Mouse (Mus musculus) liver, postnatal 0 days (tissue): ENCODE results near the gene Bak1. TPM values are rescaled to one million over a fixed set of nuclear protein-coding genes. Genes with fewer than 3 reads are reported as not detected.

ENCODE experiments used
- ATAC-seq: fragments of 200-750 bp; cut with Nextera tagmentation; 2 replicates; pipeline ENCODE4 v1.8.0; 2017; ENCODE audit warnings: mild to moderate bottlenecking, moderate library complexity
- DNase-seq: peaks from one replicate; pipeline ENCODE4 v3.0.0-alpha.2; 2016
- H3K27ac ChIP-seq: fragments of 300-500 bp; sonication (generic); 2 replicates; pipeline ENCODE4 v1.5.1; 2014; ENCODE audit warnings: antibody characterized with exemption, moderate library complexity, mild to moderate bottlenecking, low read depth
- H3K27me3 ChIP-seq: fragments of 300-500 bp; sonication (generic); 2 replicates; pipeline ENCODE4 v1.6.1; 2014; ENCODE audit warnings: low read length, control low read depth, mixed read lengths; ENCODE audit not compliant: insufficient read depth
- H3K36me3 ChIP-seq: fragments of 300-500 bp; sonication (generic); replicated peaks from 2 replicates; pipeline ENCODE4 v1.6.1; 2014; ENCODE audit warnings: mild to moderate bottlenecking, control low read depth, low read length, moderate library complexity, mixed read lengths; ENCODE audit not compliant: insufficient read depth
- H3K4me1 ChIP-seq: fragments of 300-500 bp; sonication (generic); 2 replicates; pipeline ENCODE4 v1.6.1; 2014; ENCODE audit warnings: antibody characterized with exemption, mild to moderate bottlenecking, control low read depth; ENCODE audit not compliant: insufficient read depth
- H3K4me2 ChIP-seq: fragments of 300-500 bp; sonication (generic); 2 replicates; pipeline ENCODE4 v1.6.1; 2014; ENCODE audit warnings: low read depth, mild to moderate bottlenecking, low read length, moderate library complexity, mixed read lengths
- H3K4me3 ChIP-seq: fragments of 300-500 bp; sonication (generic); 2 replicates; pipeline ENCODE4 v1.5.1; 2014; ENCODE audit warnings: low read depth, low read length
- H3K9ac ChIP-seq: fragments of 300-500 bp; sonication (generic); replicated peaks from 2 replicates; pipeline ENCODE4 v1.6.1; 2014; ENCODE audit warnings: mild to moderate bottlenecking, moderate library complexity
- H3K9me3 ChIP-seq: fragments of 300-500 bp; sonication (generic); 2 replicates; pipeline ENCODE4 v1.6.1; 2016; ENCODE audit warnings: mild to moderate bottlenecking, control low read depth, low read length, mixed read lengths
- CTCF ChIP-seq: sonication (generic); IDR thresholded peaks from 2 replicates; pipeline ENCODE4 v1.5.1; 2016; ENCODE audit warnings: antibody characterized with exemption, low read depth
- EP300 ChIP-seq: IDR thresholded peaks from 2 replicates; pipeline ENCODE4 v1.6.1; 2016; ENCODE audit warnings: antibody characterized with exemption, low read depth, mild to moderate bottlenecking
- WGBS: fragments of 180-500 bp; shearing (Covaris S2); extraction: QIAGEN DNeasy Blood & Tissue Kit; methylation state at CpG from one replicate; pipeline ENCODE4 v1.1.7; 2014; ENCODE audit not compliant: insufficient replicate concordance; 5-methylcytosine and 5-hydroxymethylcytosine counted together
- polyA plus RNA-seq: library from polyadenylated mRNA; unstranded; fragments of >200 nt; fragmentation: Nextera tagmentation; extraction: Ambion mirVana; gene quantifications from 2 replicates; pipeline ENCODE4 v1.2.1, GENCODE M21; 2015

The Bak1 gene
- polyA plus RNA-seq, 1 experiment from 2014 or later: 2.7 TPM

GRCm38 (mm10) chr17:27023342-27023741, 5.5 kb downstream of the Bak1 start:
- H3K27ac ChIP-seq: no peak overlapping the region
- TF ChIP-seq CTCF (no peak), EP300 (no peak)
- H3K27me3 ChIP-seq: no peaks in the 10 kb centered on the region
- H3K9ac ChIP-seq: no peak overlapping the region
- no peaks in the 10 kb centered on the region for H3K9me3 ChIP-seq
- H3K4me3 ChIP-seq: no peak overlapping the region
- H3K4me1 ChIP-seq: peaks cover 13% of the 10 kb centered on the region; the same call in 1 of the 2 replicates
- ATAC-seq (no peak), DNase-seq (no peak)
- 73% methylated on average over 4 of the region's 4 CpGs for WGBS
- H3K4me2 ChIP-seq: no peak overlapping the region
- peaks cover 33% of the 10 kb centered on the region for H3K36me3 ChIP-seq

- WGBS: 79% methylated on average over 9 of the region's 9 CpGs
- ATAC-seq (no peak), DNase-seq (no peak)
- H3K36me3 ChIP-seq: peaks cover 33% of the 10 kb centered on the region
- H3K4me2 ChIP-seq: no peak overlapping the region
- peaks cover 14% of the 10 kb centered on the region; the same call in 1 of the 2 replicates for H3K4me1 ChIP-seq
- H3K27me3 ChIP-seq: no peaks in the 10 kb centered on the region
- no peak overlapping the region for H3K4me3 ChIP-seq
- H3K27ac ChIP-seq: no peak overlapping the region
- no peaks in the 10 kb centered on the region for H3K9me3 ChIP-seq
- H3K9ac ChIP-seq: no peak overlapping the region
- TF ChIP-seq CTCF: no peak
- no peak for TF ChIP-seq EP300
Observed at GRCm38 (mm10) chr17:27021736-27022135, 7.1 kb downstream of the Bak1 start.

- H3K9me3 ChIP-seq: no peaks in the 10 kb centered on the region
- TF ChIP-seq CTCF (no peak), EP300 (no peak)
- peaks cover 33% of the 10 kb centered on the region for H3K36me3 ChIP-seq
- no peak overlapping the region for H3K4me2 ChIP-seq
- H3K27ac ChIP-seq: no peak overlapping the region
- H3K27me3 ChIP-seq: no peaks in the 10 kb centered on the region
- H3K4me1 ChIP-seq: peaks cover 14% of the 10 kb centered on the region; the same call in 1 of the 2 replicates
- no peak overlapping the region for H3K4me3 ChIP-seq
- DNase-seq (no peak), ATAC-seq (no peak)
- no peak overlapping the region for H3K9ac ChIP-seq
- WGBS: 89% methylated on average over 14 of the region's 14 CpGs
Observed at GRCm38 (mm10) chr17:27021076-27021475, 7.7 kb downstream of the Bak1 start.

GRCm38 (mm10) chr17:27018555-27019196, 10.1 kb downstream of the Bak1 start:
- 42% methylated on average over 12 of the region's 12 CpGs for WGBS
- TF ChIP-seq EP300: no peak
- no peak for TF ChIP-seq CTCF
- DNase-seq (no peak), ATAC-seq (peak; percentile 9)
- H3K9ac ChIP-seq: peak overlapping the region; percentile 66
- H3K4me2 ChIP-seq: peak overlapping the region; percentile 77
- no peaks in the 10 kb centered on the region for H3K9me3 ChIP-seq
- peaks cover 22% of the 10 kb centered on the region for H3K36me3 ChIP-seq
- H3K4me3 ChIP-seq: peak overlapping the region; percentile 61; the same call in 1 of the 2 replicates
- H3K4me1 ChIP-seq: peaks cover 8% of the 10 kb centered on the region; the same call in 1 of the 2 replicates
- peak overlapping the region; percentile 53; the same call in 1 of the 2 replicates for H3K27ac ChIP-seq
- no peaks in the 10 kb centered on the region for H3K27me3 ChIP-seq

GRCm38 (mm10) chr17:27017564-27018499, 11.0 kb downstream of the Bak1 start:
- ATAC-seq: peak; percentile 79
- DNase-seq: peak; percentile 92
- H3K27me3 ChIP-seq: no peaks in the 10 kb centered on the region
- H3K9me3 ChIP-seq: no peaks in the 10 kb centered on the region
- peaks cover 18% of the 10 kb centered on the region for H3K36me3 ChIP-seq
- H3K27ac ChIP-seq: peak overlapping the region; percentile 53; the same call in 1 of the 2 replicates
- no peak for TF ChIP-seq CTCF
- TF ChIP-seq EP300: no peak
- peaks cover 8% of the 10 kb centered on the region; the same call in 1 of the 2 replicates for H3K4me1 ChIP-seq
- H3K4me2 ChIP-seq: peak overlapping the region; percentile 77
- peak overlapping the region; percentile 66 for H3K9ac ChIP-seq
- WGBS: 6% methylated on average over 34 of the region's 34 CpGs
- H3K4me3 ChIP-seq: peak overlapping the region; percentile 61

- Histone ChIP-seq H3K9ac (no peak overlapping the region), H3K27me3 (no peaks in the 10 kb centered on the region), H3K4me3 (no peak overlapping the region), H3K4me1 (peaks cover 13% of the 10 kb centered on the region), H3K36me3 (no peaks in the 10 kb centered on the region), H3K27ac (no peak overlapping the region), H3K9me3 (no peaks in the 10 kb centered on the region), H3K4me2 (peak overlapping the region; percentile 55)
- ATAC-seq (0 out of 2 replicates have a peak, but pooled peaks have one; percentile 27), DNase-seq (no peak)
- TF ChIP-seq EP300 (no peak), CTCF (no peak)
- 33% methylated on average over 6 of the region's 6 CpGs for WGBS
Observed at GRCm38 (mm10) chr17:27012909-27013308, 15.9 kb downstream of the Bak1 start.
